Mouse (Mus musculus): Measurements from ENCODE around the gene Zfp444. TPM values are rescaled to one million over a fixed set of nuclear protein-coding genes. Genes with fewer than 3 reads are reported as not detected.
A peak's percentile ranks its signal among the peaks of the same experiment; 100 is the strongest.
"Not testable (repeated sequence)": the region's sequence is repeated elsewhere in the genome, so short reads cannot be mapped to it uniquely, and the experiment has no call there.

Gene Zfp444
- total RNA-seq, 1 experiment from 2014 or later: 22.6 TPM

DNA sequence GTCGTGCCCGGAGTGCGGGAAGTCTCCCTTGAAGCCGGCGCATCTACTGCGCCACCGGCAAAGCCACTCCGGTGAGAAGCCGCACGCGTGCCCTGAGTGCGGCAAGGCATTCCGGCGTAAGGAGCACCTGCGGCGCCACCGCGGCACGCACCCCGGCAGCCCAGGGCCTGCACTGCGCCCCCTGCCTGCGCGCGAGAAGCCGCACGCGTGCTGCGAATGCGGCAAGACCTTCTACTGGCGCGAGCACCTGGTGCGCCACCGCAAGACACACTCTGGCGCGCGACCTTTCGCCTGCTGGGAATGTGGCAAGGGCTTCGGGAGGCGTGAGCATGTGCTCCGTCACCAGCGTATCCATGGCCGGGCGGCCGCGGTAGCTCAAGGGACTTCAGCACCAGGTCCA, 17.5 kb downstream of the Zfp444 start:
- ATAC-seq (ENCODE audit: extremely low read depth, insufficient number of reproducible peaks, low FRiP score, poor library complexity, severe bottlenecking): no peak

- peak; percentile 56; the same call in 1 of the 2 replicates for ATAC-seq (ENCODE audit: extremely low read depth, insufficient number of reproducible peaks, low FRiP score, poor library complexity, severe bottlenecking)
These were observed 19.4 kb downstream of the Zfp444 start for GRCm38 (mm10) chr7:6191376-6191775.

- peak; percentile 66 for ATAC-seq (ENCODE audit: extremely low read depth, insufficient number of reproducible peaks, low FRiP score, poor library complexity, severe bottlenecking)
These were observed 22.1 kb downstream of the Zfp444 start for GRCm38 (mm10) chr7:6194129-6194528.

- no peak for ATAC-seq (ENCODE audit: extremely low read depth, insufficient number of reproducible peaks, low FRiP score, poor library complexity, severe bottlenecking)
These were observed 23.8 kb downstream of the Zfp444 start for GRCm38 (mm10) chr7:6195777-6196176.

- ATAC-seq (ENCODE audit: extremely low read depth, insufficient number of reproducible peaks, low FRiP score, poor library complexity, severe bottlenecking): no peak
These were observed 24.8 kb downstream of the Zfp444 start, which contains the start of gene Galp for GRCm38 (mm10) chr7:6196790-6197189. TSS of gene Galp (plus strand) at chr7:6197090.

DNA sequence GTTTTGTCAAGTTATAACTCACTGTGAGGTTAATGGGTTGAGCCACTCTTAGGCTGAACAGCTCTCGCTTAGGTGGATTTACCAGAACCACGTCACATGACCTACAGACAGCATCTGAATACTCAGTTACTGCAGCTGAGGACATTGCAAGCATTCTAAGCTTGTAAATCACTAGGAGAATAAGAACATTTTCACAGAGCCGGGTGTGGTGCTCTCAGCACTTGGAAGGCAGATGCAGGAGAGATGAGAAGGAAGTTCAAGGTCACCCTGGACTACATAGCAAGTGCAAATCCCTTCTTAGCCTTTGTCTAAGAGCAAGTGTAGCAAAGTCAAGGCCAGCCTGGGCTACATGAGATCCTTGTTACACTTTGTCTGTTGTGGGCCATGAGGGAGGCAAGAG, 32.2 kb downstream of the Zfp444 start:
- ATAC-seq (ENCODE audit: extremely low read depth, insufficient number of reproducible peaks, low FRiP score, poor library complexity, severe bottlenecking): no peak

DNA sequence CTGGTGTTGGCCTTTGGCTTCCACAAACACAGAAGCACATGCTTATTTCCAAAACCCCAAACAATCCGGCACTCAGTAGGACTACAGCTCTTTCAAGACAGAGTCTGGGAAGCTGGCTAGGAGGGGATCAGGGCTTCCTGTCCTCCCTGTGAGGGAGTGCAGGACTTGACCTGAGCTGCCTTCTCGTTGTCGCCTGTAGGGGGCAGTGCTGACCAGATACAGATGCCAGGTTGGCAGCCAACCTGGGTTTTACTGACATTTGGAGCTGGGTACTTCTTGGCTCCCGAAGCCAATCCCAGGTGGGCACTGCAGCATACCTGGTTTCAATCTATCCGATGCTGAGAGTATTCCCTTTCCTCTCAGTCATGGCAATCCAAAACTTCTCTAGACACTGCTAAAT, 41.1 kb downstream of the Zfp444 start:
- ATAC-seq (ENCODE audit: extremely low read depth, insufficient number of reproducible peaks, low FRiP score, poor library complexity, severe bottlenecking): no peak

DNA sequence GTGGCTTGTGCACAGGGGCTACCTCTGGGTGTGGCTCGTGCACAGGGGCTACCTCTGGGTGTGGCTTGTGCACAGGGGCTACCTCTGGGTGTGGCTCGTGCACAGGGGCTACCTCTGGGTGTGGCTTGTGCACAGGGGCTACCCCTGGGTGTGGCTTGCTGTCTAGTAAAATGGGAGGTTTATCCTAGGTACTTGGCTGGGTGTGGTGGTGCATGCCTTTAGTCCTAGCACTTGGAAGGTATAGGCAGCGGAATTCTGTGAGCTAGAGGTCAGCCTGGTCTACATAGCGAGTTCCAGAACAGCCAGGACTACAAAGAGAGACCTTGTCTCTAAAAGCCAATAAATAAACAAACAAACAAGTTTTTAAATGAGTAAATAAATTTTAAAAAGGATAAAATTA, 42.7 kb downstream of the Zfp444 start:
- not testable (repeated sequence) for ATAC-seq (ENCODE audit: extremely low read depth, insufficient number of reproducible peaks, low FRiP score, poor library complexity, severe bottlenecking)

DNA sequence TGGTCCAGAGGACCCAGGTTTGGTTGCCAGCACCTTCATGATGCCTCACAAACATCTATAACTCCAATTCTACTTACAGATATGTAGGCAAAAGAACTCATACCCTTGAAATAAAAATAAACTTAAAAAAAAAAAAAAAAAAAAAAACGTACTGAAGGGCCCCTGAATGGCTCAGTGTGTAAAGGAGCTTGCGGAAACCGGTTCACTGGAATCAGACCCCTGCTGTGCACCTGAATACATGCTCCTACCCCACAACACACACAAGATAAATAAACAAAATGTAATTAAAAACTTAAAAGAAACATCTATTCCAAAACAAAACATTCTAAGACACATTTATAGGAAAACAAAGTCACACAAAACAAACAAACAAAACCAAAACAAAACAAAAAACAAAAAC, 48.1 kb downstream of the Zfp444 start:
- ATAC-seq (ENCODE audit: extremely low read depth, insufficient number of reproducible peaks, low FRiP score, poor library complexity, severe bottlenecking): no peak

DNA sequence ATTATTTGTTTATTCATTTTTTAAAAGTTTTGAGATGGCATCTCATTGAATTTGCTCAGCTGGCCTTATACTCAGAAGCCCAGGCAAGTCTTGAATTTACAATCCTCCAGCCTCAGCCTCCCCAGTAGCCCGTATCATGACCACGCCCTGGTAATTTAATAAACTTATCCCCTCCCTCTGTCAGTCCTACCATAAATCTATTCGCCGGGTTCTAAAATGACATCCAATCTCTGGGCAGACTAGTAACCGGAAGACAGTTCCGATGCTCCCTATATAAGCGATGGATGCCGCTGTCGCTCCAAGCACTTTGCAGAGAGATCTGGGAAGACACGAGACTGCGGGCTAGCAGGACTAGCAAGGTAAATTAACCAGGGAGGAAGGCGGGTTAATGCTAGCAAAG, 50.0 kb downstream of the Zfp444 start, which contains the start of gene Zscan5b:
TSS of gene Zscan5b (plus strand) at position 301 of the 400 bp plus-strand sequence.
- ATAC-seq (ENCODE audit: extremely low read depth, insufficient number of reproducible peaks, low FRiP score, poor library complexity, severe bottlenecking): no peak

DNA sequence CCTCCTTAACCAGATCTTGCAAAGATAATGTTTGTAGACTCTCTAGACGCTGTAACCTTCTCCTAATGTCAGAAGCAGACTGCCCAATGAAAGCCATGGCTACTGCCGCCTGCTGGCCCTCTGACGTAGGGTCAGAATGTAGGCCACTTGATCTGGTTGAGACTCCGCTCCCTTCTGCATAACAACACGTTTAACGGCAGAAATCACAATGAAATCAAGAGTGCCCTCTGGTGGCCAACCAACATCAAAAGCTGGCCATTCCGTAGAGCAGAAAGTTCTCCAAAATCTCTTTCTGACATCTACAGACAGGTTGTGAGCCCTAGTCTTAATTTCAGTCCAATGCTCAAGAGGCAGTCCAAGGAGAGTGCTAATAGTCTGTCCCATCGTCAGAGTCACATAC, 56.5 kb downstream of the Zfp444 start:
- ATAC-seq (ENCODE audit: extremely low read depth, insufficient number of reproducible peaks, low FRiP score, poor library complexity, severe bottlenecking): not testable (repeated sequence)

- no peak for ATAC-seq (ENCODE audit: extremely low read depth, insufficient number of reproducible peaks, low FRiP score, poor library complexity, severe bottlenecking)
These were observed 67.8 kb downstream of the Zfp444 start for GRCm38 (mm10) chr7:6239787-6240186.

DNA sequence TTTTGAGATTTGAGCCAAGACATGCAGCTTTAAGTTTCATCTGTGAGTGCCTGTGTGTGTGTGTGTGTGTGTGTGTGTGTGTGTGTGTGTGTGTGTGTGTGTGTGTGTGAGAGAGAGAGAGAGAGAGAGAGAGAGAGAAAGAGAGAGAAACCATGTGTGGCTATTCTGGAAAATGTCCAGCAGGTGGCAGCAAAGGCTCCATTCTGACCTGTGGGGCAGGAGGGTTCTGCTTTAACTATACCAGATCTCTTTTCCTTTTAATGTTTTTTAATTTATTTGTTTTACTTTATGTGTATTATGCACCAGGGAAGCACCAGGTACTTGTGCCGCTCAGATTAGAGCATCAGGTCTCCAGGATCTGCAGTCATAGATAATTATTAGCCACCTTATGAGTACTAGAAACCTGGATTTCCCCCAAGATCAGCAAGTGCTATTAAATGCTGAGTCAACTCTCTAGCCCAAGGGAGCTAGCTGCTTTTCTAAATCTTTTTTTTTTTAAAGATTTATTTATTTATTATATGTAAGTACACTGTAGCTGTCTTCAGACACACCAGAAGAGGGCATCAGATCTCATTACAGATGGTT, 68.9 kb downstream of the Zfp444 start:
- ATAC-seq (ENCODE audit: extremely low read depth, insufficient number of reproducible peaks, low FRiP score, poor library complexity, severe bottlenecking): peak; percentile 55; the same call in 1 of the 2 replicates

Other genes with a start within 250 kb of the Zfp444 start
- gene Vmn1r65, start 161.2 kb upstream of the Zfp444 start, total RNA-seq (2017): not detected in 2 replicates
- not detected in 2 replicates for gene Nlrp4c, start 127.1 kb upstream of the Zfp444 start, total RNA-seq (2017)
- gene Zfp787, start 16.2 kb upstream of the Zfp444 start, total RNA-seq (2017): 29.7 and 29.9 TPM in 2 replicates
- gene Galp, start 24.9 kb downstream of the Zfp444 start, total RNA-seq (2017): not detected in 2 replicates
- not detected in 2 replicates for gene Zscan5b, start 50.1 kb downstream of the Zfp444 start, total RNA-seq (2017)
- not detected in 2 replicates for gene Epp13, start 80.5 kb downstream of the Zfp444 start, total RNA-seq (2017)
- gene Zfp667, start 114.4 kb downstream of the Zfp444 start, total RNA-seq (2017): 5.5 and 5.8 TPM in 2 replicates
- 0.86 and 1.7 TPM in 2 replicates for gene Zfp583, start 159.1 kb downstream of the Zfp444 start, total RNA-seq (2017)
- 0.47 and 0.74 TPM in 2 replicates for gene Gm3854, start 171.5 kb downstream of the Zfp444 start, total RNA-seq (2017)
- gene Zfp78, start 191.1 kb downstream of the Zfp444 start, total RNA-seq (2017): 2.6 and 3.1 TPM in 2 replicates
- gene Zfp28, start 211.1 kb downstream of the Zfp444 start, total RNA-seq (2017): 3.1 and 6.5 TPM in 2 replicates
- not detected in 2 replicates for gene Smim17, start 226.5 kb downstream of the Zfp444 start, total RNA-seq (2017)
- gene Gm20715, start 238.1 kb downstream of the Zfp444 start, total RNA-seq (2017): not detected in 2 replicates

All from neutrophil, adult 5-6 weeks (primary cell).